Mouse (Mus musculus) G1E-ER4 (cell line): Measurements from ENCODE around the gene Kif1b. TPM values are rescaled to one million over a fixed set of nuclear protein-coding genes. Genes with fewer than 3 reads are reported as not detected.

ENCODE experiments used
- GATA1 ChIP-seq: IDR thresholded peaks from one replicate; pipeline ENCODE4 v1.8.0; 2012; ENCODE audit warnings: low read length, inconsistent platforms
- polyA plus RNA-seq: library from polyadenylated mRNA; stranded (reverse); fragments of >175 nt; gene quantifications from 2 replicates; pipeline ENCODE4 v1.2.3, GENCODE M21; 2012

Kif1b gene
- polyA plus RNA-seq, 1 experiment, result 6.4 TPM

DNA sequence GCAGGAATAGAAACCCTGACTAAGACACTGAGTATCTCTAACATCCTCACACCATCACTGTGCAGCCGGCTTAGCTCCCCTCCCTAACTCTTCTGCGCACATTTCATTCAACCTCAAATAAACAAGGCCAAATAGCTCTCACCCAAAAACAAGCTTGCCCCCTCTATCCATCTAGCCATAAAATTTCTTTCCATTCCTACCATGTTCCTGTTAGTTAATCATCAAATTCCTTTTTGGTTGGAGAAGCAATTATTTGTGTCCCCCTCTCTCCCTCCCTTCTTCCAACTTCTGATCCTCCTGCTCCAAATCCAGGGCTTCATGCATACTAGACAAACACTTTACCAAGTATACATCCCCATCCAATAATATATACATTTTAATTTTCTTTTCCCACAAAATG lies 11.0 kb downstream of the Kif1b start:
- TF ChIP-seq GATA1, result no peak

DNA sequence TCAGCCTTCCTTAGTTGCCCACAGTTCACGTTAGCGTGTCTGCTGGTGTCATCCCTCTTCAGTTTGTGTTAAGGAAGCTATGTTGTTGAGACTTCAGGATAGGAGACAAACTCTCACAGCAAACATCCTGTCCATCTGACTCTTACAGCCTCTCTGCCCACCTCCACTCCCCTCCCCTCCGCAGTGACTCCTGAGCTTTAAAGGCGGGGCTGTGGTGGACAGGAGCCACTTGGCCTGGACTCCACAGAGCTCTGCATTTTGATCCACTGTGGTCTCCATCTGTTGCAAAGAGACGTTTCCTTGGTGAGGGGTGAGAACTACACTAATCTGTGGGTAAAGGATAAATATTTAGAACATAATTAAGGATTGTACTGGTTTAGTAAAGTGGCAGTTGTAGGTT lies 14.5 kb downstream of the Kif1b start:
- no peak for TF ChIP-seq GATA1

DNA sequence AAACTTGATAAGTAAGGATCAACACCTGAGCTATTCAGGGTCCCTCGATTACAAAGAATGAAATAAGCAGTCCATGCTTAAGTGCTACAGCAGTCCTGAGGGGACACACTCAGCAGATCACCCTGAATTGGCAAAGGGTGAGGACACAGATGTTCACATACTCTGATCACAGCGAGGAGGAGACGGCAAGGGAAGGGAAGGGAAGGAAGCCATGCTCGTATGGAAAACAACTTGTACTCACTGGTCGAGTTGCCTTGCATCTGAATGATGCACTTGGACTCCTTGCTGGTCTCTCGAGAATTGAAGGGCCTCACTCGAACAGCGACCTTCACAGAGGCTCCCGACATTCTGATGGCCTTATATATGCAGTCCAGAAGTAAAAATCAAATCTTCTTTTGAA lies 16.4 kb downstream of the Kif1b start:
- TF ChIP-seq GATA1, result no peak

DNA sequence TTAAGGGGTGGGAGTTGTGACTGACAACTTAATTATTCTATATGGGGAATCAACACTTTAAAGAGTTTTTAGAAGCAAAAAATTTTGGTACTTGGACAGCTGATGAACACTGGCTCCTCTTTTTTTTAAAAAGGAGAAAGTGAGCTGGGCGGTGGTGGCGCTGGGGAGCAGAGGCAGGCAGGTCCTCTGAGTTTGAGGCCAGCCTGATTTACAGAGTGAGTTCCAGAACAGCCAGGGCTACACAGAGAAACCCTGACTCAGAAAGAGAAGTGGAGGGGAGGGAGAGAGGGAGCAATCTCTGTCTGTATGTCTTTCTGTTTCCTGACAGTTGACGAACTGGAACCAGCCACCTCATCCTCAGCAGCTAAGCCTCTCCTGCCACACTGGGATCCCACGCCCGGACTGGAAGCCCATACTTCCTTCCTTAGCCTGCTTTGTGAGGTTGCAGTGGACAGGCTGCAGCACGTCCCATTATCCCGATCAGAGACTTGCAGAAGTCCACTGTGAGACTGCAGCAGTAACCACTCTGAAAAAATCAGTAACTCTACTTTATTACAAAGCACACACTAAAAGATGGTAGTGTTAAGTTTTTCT lies 17.2 kb downstream of the Kif1b start:
- TF ChIP-seq GATA1, result no peak

DNA sequence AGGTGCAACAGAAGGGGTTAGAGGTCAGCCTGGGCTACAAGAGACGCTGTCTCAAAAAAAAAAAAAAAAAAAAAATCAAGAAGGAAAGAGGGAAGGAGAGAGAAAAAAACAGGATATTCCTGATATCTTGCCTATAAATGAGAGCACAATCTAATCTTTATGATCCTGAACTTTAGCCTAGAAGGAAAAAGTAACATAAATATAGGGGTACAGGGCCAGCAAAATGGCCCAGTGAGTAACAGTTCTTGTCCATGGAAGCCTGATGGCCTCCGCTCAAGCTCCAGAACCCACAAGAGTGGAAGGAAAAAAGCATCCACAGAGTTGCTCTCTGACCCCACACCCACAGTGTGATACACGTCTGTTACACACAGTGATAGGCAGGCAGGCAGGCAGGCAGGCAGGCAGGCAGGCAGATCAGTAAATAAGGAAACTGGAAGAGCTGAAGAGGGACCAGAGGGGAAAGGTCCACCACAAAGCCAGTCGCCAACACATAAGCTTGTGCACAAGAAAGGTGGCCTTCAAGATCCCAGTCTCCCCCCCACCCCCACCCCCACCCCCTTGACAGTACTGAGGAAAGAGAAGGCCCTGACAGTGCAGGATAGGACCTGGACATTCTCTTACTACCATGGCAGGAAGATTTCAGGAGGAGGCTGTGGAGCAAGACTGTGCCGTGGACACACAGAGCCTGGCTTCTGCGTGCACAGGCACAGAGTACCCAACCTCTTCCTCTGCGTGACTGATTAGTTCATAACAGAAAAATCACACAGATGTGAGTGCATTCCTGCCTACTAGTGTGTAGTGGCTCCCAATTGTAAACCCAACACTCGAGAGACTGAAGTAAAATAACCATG lies 21.0 kb downstream of the Kif1b start:
- no peak for TF ChIP-seq GATA1

DNA sequence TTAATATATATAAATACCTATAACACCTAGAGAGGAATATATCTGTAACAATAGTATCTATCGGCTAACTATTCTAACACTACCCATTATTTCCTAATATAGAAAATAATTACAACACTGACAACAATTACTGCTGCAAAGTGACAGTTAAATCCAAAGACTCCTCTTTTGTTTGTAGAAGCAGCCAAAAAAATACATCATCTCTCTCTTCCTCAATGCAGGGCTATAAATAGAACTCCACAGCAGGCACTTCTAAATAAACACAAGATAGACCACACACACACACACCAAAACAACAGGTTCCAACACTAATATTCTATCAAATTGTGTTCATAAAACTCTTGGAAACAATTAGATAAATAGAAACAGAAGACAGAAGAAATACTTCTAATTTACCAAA lies 21.8 kb downstream of the Kif1b start:
- no peak for TF ChIP-seq GATA1

DNA sequence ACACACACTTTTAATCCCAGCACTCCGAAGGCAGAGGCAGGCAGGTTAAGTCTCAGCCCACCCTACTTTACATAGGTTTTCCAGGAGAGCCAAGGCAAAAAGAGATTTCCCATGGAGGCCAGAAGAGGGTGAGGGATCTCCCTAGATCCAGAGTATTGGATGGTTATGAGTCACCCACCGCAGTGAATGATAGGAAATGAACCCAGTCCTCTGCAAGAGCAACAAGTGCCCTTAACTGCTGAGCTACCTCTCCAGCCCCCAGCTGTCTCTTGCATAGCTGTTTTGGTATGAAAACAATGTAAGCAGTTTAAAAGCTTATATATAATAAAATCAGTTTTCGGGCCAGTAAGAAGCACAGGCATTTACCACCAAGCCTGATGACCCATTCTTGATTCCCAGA lies 24.5 kb downstream of the Kif1b start:
- no peak for TF ChIP-seq GATA1

DNA sequence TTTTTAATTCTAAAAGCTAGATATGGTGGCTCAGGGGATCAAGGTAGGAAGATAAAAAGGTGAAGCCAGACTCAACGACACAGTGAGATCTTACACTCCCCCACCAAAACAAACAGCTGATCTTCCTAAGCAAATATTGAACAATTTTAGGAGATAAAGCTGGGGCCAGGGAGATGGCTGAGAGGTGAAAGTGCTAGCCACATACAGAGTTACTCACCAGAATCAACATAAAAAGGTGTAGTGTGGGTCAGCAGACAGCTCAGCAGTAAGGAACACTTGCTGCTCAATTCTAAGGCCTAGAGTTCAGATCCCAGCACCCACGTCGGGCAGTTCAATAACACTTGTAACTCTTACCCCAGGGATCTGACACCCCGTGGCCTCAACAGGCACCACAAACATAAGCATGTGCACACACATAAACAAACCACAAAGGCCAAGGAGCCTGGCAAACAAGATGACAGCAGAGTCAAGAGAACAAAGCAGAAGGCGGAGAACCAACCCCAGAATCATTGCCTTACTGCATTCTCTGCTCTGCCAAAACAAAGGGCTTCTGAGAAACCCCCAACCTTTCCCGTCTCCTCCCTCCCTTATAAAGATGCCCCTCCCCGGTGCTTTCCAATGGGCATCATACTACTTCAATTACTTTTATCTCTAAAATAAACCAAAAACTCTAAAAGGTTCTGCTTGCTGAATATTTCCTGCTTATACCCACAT lies 25.3 kb downstream of the Kif1b start:
- no peak for TF ChIP-seq GATA1

DNA sequence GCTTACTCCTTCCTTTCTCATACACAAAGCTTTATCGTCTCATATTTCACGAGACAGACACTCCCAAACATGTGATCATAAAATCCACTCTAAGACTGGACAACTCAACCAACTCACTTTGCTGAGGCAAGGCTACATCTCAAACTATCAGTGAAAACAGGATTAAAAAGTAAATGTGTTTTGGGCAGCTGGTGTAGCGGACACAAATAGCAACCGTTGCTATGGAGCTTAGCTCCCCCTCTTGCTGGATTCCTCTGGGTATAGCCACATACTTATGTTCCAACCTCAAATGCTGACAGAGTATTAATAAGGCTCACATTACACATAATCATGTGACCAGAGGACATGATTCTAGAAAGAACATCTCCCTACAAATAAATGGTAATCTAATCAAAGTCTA lies 29.9 kb downstream of the Kif1b start:
- TF ChIP-seq GATA1, result no peak

DNA sequence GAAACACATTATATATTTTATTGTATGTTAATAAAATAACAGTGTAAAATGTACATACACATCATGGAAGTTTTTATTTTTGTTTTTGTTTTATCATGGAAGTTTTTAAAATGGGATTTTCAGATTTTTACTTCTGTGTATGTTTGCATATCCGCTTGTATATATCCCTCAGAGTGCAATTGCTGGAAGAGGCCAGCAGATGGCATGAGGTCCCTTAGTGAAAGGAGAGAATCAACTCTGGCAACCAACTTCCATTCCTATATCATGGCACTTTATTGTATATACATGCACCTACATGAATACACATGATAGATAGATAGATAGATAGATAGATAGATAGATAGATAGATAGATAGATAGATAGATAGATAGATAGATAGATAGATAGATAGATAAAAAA lies 34.4 kb downstream of the Kif1b start:
- no peak for TF ChIP-seq GATA1

DNA sequence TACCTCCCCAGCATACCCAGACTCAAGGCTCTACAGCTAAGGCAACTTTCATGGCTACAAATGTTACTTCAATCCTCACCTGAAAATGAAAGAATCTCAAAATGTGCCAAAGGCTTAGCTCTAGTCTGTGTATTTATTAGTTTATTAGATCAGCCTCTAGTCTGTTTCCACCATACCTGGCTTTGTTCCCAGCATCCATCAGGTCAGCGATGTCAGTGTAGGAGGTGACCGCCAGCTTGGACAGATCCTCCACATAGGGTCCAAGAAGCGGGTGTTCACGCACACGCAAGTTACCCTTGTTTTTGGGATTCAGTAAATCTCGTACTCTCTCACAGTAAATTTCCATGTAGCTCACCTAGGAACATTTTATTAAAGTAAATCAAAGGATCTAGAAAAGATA lies 37.0 kb downstream of the Kif1b start:
- TF ChIP-seq GATA1, result no peak

DNA sequence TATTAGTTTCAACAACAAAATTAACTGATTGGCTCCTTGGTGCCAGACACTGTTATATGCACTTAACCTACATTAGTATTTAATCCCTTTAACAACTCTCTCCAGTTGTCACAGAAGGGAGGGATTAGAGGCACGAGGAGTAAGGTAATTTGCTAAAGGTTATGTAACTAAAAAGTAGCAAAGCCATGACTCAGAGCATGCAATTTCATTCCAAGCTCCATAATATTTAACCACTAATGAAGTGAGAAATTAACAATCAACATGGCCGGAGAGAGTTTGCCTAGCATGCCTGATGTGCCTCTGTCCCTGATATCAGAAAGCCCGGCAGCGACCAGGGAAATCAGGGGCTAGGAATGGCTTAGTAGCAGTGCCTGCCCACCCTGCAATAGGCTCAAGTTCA lies 38.5 kb downstream of the Kif1b start:
- no peak for TF ChIP-seq GATA1

DNA sequence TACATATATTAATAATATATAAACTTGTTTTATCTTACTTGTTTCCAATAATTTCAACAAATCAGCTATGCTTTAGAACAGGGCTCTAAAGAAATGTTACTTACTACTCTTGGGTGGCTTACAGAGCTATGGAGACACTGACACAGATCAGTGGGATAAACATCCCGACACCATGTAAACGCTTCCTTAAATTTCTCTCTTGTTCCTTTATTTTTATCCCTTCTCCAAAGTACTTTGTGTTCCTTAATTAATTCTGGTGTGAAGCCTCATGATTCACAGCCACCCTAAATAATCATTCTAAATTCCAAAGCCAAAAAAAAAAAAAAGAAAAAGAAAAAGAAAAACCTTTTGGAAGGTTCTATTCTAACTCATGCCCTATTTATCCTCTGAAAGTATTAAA lies 42.6 kb downstream of the Kif1b start:
- no peak for TF ChIP-seq GATA1

DNA sequence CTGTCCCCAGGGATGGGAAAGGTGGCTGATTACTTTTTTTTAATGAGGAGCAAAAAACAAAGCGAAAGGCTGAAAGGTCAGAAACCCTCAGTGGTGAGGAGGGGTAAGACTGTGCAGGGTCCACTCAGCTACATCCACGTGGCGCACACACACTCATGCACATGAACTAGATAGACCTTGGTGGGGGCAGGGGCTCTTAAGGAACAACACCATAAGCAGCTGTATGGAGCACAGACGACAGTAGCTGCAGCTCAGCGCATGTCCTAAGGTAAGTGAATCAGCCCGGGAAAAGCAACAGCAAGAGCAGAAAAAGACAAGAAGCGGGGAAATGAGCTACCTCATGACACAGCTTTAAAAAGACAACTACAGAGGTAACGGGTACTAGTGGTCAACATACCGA lies 44.3 kb downstream of the Kif1b start:
- no peak for TF ChIP-seq GATA1

DNA sequence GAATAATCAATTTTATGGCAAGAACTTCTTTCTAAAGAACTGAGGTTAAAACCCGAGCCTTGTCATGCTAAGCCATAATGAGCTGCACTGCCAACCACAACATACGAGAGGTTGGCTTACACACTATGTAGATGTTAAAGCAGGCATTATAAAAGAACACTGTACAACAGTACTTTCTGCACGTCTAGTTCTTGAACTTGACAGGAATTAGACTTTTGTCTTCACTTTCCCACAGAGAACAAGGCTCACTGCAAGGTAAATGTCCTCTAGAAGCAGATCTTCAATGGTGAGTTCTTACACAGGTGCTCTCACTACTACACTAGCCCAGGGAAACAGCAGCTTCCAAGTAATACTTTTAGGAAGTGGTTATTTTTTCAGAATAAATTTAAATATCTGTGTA lies 46.0 kb downstream of the Kif1b start:
- TF ChIP-seq GATA1, result no peak

DNA sequence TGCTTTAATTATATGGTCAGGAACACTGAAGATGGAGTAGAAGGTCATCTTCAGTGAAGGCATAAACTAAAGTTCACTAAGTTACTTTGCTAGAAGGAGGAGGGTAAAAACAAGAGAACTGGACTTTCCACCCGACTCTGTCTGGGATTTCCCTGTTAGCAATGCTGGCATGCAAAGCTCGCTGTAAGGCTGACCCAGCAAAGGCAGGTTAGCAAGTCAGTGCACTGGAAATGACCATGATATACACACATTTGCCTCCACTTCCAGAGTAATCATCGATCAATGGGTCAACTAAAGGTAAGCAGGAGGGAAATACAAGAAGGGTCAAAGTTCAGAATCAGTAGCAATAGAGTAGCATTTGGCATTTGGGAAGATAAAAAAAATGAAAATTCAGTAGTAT lies 46.6 kb downstream of the Kif1b start:
- TF ChIP-seq GATA1, result no peak
